Mouse (Mus musculus) limb, embryonic 13.5 days (tissue): Measurements from ENCODE around the gene Pitx2. TPM values are rescaled to one million over a fixed set of nuclear protein-coding genes. Genes with fewer than 3 reads are reported as not detected.

Experiments
- ATAC-seq: fragments of 200-750 bp; cut with Nextera tagmentation; 2 replicates; pipeline ENCODE4 v1.8.0; 2017; ENCODE audit warnings: low read depth, moderate number of reproducible peaks, moderate TSS enrichment; ENCODE audit not compliant: low FRiP score
- H3K27ac ChIP-seq: fragments of 300-500 bp; sonication (generic); 2 replicates; pipeline ENCODE4 v1.5.1; 2015; ENCODE audit warnings: inconsistent platforms, mild to moderate bottlenecking, moderate library complexity
- H3K27me3 ChIP-seq: fragments of 300-500 bp; sonication (generic); 2 replicates; pipeline ENCODE4 v1.6.1; 2015; ENCODE audit warnings: mild to moderate bottlenecking, inconsistent platforms
- H3K36me3 ChIP-seq: fragments of 300-500 bp; sonication (generic); 2 replicates; pipeline ENCODE4 v1.6.1; 2015; ENCODE audit warnings: inconsistent platforms, mild to moderate bottlenecking, moderate library complexity
- H3K4me1 ChIP-seq: fragments of 300-500 bp; sonication (generic); 2 replicates; pipeline ENCODE4 v1.6.1; 2015; ENCODE audit warnings: inconsistent platforms
- H3K4me2 ChIP-seq: fragments of 300-500 bp; sonication (generic); replicated peaks from 2 replicates; pipeline ENCODE4 v1.6.1; 2015; ENCODE audit warnings: inconsistent platforms, mild to moderate bottlenecking, moderate library complexity
- H3K4me3 ChIP-seq: fragments of 300-500 bp; sonication (generic); 2 replicates; pipeline ENCODE4 v1.5.1; 2015; ENCODE audit warnings: moderate library complexity, mild to moderate bottlenecking, inconsistent platforms
- H3K9ac ChIP-seq: fragments of 300-500 bp; sonication (generic); 2 replicates; pipeline ENCODE4 v1.6.1; 2015; ENCODE audit warnings: mild to moderate bottlenecking, inconsistent platforms
- H3K9me3 ChIP-seq: fragments of 300-500 bp; sonication (generic); 2 replicates; pipeline ENCODE4 v1.6.1; 2016; ENCODE audit warnings: inconsistent platforms
- WGBS: fragments of 180-500 bp; shearing (Covaris S2); methylation state at CpG from one replicate; pipeline ENCODE4 v1.1.7; 2015; 5-methylcytosine and 5-hydroxymethylcytosine counted together
- polyA plus RNA-seq: library from polyadenylated mRNA; unstranded; fragments of >200 nt; fragmentation: Nextera tagmentation; extraction: Ambion mirVana; gene quantifications from 2 replicates; pipeline ENCODE4 v1.2.1, GENCODE M21; 2015

The Pitx2 gene
- polyA plus RNA-seq = 21.2 and 26.3 TPM in 2 replicates

DNA sequence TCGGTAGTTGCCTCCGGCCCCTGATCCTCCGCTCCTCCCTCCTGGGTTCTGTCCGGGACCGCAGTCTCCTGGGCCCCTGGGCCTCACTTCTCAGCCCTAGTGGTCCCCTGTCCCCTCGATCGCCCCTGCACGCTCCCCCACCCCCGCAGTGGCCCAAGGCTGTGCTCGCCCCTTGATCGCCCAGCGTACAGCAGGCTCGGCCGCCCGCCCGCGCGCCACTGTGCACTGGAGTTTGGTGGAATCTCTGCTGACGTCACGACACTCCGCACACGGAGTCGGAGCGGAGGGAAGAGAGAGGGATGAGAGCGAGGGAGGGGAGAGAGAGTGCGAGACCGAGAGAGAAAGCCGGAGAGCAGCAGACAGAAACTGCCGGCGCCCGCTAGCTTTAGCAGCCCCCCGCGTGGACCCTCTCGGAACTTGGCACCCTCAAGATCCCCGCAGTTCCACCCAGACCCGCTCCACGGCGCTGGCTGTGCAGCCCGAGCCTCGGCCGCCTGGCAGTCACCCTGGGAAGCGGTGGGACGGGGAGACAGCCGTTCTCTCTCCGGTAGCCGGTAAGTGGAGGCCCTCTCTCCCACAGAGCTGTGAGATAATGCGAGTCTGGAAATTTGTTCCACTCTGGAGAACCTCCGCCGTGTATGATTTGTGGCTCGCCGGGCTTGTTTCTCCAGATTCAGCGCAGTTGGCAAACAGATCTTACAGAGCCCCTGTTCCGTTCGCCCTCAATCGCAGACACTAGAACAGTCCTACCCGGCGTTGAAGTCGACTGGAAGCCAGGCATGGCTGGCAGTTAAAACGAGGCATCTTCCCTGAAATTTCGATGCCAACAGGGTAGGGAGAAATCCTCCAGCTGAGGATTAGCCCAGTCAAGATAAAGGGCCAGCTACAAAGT lies at the start of gene Pitx2:
TSS of gene Pitx2 (plus strand) at position 270 of the 892 bp plus-strand sequence.
- Histone ChIP-seq H3K4me2 (peak within 1 kb of the TSS; percentile 71), H3K27me3 (peaks cover 93% of the 10 kb centered on the region), H3K27ac (peak within 1 kb of the TSS; percentile 15; the same call in 1 of the 2 replicates), H3K4me3 (peak within 1 kb of the TSS; percentile 44), H3K9me3 (no peaks in the 10 kb centered on the region), H3K4me1 (peaks cover 39% of the 10 kb centered on the region), H3K9ac (peak within 1 kb of the TSS; percentile 55; the same call in 1 of the 2 replicates), H3K36me3 (no peaks in the 10 kb centered on the region)
- WGBS = under 1% methylated on average over 60 of the region's 60 CpGs
- peak; percentile 77 for ATAC-seq

DNA sequence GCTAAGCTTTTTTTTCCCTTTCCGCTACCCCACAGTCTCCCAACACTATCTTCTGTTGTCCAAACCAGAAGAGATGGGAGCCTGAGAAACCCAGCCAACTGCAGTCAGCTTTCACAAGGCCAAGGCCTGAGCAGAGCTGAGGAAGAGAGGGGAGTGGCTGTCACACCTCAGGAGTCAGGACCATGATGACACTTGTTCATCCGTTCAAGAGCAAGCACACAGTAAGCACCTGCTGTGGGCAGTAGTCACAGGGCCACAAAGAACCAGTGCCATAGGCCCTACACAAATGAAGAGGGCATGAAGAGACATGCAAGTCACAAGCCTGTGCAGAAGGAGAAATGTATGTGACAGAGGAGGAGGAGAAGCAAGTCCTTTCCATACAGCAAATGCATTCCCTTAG lies 49.7 kb upstream of the Pitx2 start:
- H3K4me2 ChIP-seq = no peak overlapping the region
- no peak overlapping the region for H3K27ac ChIP-seq
- H3K4me1 ChIP-seq = peaks cover 6% of the 10 kb centered on the region; the same call in 1 of the 2 replicates
- 0 out of 2 replicates have a peak, but pooled peaks cover 6% of the 10 kb centered on the region for H3K27me3 ChIP-seq
- ATAC-seq = no peak
- no peaks in the 10 kb centered on the region for H3K9me3 ChIP-seq
- no peaks in the 10 kb centered on the region for H3K36me3 ChIP-seq
- WGBS = 83% methylated on average over 2 of the region's 2 CpGs
- H3K4me3 ChIP-seq = no peak overlapping the region
- no peak overlapping the region for H3K9ac ChIP-seq

DNA sequence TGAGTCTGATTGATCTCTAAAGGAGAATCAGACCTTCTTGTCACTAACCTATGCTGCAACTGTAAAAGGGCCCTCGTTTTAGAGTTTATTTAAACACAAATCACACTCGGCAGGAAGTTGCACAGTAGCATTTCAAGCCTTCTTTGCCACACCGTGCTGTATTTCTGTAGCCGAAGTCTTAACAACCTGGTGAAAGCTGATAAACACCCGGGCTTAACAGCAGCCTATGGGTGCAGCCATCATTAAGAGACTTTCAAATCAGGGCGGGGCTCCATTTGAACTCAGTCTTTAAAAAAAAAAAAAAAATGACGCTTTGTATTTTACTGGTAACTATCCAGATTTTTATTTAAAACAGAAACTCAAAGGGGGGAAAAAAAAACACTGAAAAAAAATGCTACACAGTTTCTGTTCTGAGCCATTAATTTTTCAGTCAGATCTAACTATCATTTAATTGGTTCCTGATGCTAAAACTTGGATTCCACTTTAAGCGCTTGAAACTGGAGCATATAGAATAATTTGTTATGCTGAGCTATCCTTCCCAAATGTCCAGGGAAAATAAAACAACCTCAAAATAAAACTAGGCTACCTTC lies 48.5 kb upstream of the Pitx2 start:
- Histone ChIP-seq H3K9ac (no peak overlapping the region), H3K36me3 (no peaks in the 10 kb centered on the region), H3K4me3 (no peak overlapping the region), H3K4me1 (peaks cover 6% of the 10 kb centered on the region; the same call in 1 of the 2 replicates), H3K27me3 (0 out of 2 replicates have a peak, but pooled peaks cover 9% of the 10 kb centered on the region), H3K27ac (no peak overlapping the region), H3K9me3 (no peaks in the 10 kb centered on the region), H3K4me2 (peak overlapping the region; percentile 22; the same call in 1 of the 2 replicates)
- WGBS = 15% methylated on average over 8 of the region's 8 CpGs
- no peak for ATAC-seq

DNA sequence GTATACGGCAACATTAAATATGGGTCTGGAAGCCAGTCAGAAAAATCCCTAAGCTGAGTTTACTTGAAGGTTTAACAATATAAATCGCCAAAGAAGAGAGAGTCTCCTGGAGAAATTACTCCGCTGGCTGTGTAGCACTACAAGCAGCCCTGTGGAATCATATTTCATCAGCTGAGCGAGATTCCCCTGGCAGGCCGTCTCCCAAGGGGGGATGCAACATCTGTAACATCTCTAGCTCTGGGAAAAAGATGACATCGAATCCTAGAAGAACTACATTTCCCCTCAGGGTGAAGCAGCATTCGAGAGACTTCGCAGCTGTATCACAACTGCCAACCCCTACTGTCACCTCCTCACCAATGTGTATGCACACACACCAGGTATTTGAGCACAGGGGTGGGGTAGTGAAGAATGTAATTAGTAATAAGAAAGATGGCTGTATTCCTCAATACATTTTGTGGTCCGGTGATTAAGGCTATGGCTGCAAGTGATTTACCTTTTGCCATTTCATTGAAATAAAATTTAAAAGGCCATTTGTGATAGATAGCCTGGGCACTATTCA lies 40.8 kb upstream of the Pitx2 start:
- no peak for ATAC-seq
- Histone ChIP-seq H3K27me3 (peaks cover 6% of the 10 kb centered on the region), H3K27ac (no peak overlapping the region), H3K36me3 (no peaks in the 10 kb centered on the region), H3K4me2 (no peak overlapping the region), H3K4me3 (no peak overlapping the region), H3K9me3 (no peaks in the 10 kb centered on the region), H3K9ac (no peak overlapping the region), H3K4me1 (peaks cover 7% of the 10 kb centered on the region; the same call in 1 of the 2 replicates)
- WGBS = 30% methylated on average over 9 of the region's 9 CpGs

DNA sequence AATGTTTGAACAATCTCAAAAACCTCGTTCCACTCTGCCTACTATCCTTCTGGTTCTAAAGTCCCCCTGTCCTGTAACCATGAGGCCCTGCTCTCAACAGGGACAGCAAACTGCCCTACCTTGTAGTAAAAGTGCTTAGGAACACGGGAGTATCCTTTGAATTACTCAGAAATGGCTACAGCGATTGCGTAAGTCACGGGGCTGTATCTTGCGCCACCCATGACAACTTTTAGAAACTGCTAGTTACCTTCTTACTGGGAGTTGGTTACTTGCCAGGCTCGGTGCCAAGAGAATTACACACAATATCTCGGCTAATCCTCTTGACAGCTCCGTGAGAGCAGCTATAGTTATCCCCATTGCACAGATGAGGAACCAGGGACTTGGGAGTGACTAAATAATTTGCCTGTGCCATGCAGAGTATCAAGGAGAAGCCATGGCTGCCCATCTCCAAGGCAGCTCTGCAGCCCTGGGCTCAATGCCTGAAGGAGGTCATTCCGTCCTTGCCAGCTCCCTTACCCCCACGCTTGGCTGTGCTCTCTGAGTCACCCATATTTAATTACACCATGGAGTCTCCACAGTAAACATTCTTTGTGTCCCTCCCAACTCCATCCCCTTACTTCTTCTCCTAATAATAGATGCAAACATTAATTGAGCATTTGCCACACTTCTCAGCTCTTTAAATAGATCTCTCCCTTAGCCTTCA lies 38.2 kb upstream of the Pitx2 start:
- H3K4me2 ChIP-seq = no peak overlapping the region
- ATAC-seq = no peak

DNA sequence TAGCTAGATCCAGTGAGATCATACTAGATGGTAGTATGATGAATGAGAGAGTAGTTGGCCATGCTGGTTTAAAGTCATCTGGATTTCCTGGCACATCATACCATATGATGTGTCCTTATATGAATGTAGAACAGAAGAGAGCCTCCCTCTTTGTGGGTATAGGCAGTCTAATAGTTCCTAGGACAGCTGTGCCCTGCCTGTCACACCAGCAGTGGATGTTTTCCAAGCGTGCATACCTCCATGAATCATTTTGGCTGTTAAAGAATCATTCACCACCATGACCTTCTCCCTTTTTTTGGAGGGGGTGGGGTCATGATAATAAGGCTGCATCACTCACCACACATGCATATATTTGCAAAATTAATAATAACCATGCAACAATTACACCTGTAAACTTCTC lies 35.4 kb upstream of the Pitx2 start:
- no peak overlapping the region for H3K4me3 ChIP-seq
- H3K4me1 ChIP-seq = peaks cover 11% of the 10 kb centered on the region; the same call in 1 of the 2 replicates
- no peaks in the 10 kb centered on the region for H3K9me3 ChIP-seq
- no peak overlapping the region for H3K9ac ChIP-seq
- 64% methylated on average over 1 of the region's 1 CpGs for WGBS
- no peak overlapping the region for H3K27ac ChIP-seq
- no peak overlapping the region for H3K4me2 ChIP-seq
- H3K27me3 ChIP-seq = no peaks in the 10 kb centered on the region
- no peak for ATAC-seq
- no peaks in the 10 kb centered on the region for H3K36me3 ChIP-seq

More for the DNA sequence above, 38.2 kb upstream of the Pitx2 start:
- Histone ChIP-seq H3K9me3 (no peaks in the 10 kb centered on the region), H3K4me1 (peaks cover 15% of the 10 kb centered on the region), H3K27me3 (peaks cover 3% of the 10 kb centered on the region), H3K4me3 (no peak overlapping the region), H3K27ac (no peak overlapping the region), H3K36me3 (no peaks in the 10 kb centered on the region), H3K9ac (no peak overlapping the region)
- 79% methylated on average over 11 of the region's 11 CpGs for WGBS

DNA sequence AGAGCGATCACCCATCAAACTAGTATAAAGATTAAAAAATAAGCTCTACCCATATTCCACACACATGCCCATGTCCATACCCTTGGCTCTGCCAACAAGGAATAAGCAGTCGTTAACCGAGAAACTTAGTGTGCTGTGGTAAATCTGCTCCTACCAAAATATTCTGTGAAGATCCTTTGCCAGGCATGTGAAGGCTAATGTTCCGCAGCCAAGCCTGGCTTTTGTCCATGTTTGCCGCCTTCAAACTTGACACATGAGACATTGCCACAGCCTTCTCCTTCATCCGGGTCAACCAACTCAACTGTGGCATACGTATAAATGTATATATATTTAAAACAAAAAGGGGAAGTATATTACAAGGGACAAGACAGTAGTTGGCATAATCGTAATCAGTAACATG lies 34.0 kb upstream of the Pitx2 start:
- H3K9ac ChIP-seq = no peak overlapping the region

DNA sequence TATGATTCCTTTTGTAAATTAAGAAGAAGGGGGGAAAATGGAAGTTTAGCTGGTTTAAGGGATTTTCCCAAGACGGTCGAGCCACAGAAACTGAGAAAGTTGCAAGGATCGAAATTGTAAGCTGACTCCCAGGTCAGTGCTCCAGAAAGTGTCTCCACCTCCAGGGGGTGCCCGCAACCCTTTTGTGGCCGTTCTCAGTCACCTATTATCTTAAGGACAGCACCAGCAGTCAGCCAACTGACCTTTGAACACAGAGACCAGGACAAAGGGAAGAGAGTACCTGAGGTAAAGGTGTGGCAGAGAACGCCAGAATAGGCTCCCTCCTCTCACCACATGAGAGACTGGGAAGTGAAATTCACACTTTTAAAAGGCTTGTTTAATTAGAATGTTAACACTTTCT lies 33.0 kb upstream of the Pitx2 start:
- 4% methylated on average over 6 of the region's 6 CpGs for WGBS

More for the DNA sequence above, 34.0 kb upstream of the Pitx2 start:
- Histone ChIP-seq H3K27ac (no peak overlapping the region), H3K4me1 (peaks cover 11% of the 10 kb centered on the region; the same call in 1 of the 2 replicates), H3K27me3 (no peaks in the 10 kb centered on the region), H3K9me3 (no peaks in the 10 kb centered on the region), H3K4me2 (no peak overlapping the region), H3K4me3 (no peak overlapping the region), H3K36me3 (no peaks in the 10 kb centered on the region)
- no peak for ATAC-seq
- 85% methylated on average over 8 of the region's 8 CpGs for WGBS

DNA sequence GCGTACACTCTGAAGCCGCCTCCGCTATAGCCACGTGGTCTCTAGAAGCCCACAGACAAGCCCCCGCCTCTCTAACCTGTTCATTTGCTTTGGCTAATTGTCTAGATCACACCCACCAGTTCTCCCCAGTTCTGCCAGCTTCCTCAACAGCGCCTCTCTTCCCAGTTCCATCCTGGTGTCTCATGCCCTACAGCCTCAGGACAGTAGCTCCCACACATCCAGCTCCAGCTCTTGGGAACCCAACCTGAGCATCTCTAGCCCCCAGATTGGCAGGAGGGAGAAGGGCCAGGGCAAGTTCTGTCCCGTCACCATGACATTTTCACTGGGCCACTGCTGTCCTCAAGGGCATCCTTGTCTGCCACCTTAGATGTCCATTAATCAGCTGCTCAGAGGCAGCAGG lies 29.3 kb upstream of the Pitx2 start:
- Histone ChIP-seq H3K36me3 (no peaks in the 10 kb centered on the region), H3K27me3 (no peaks in the 10 kb centered on the region), H3K4me1 (peaks cover 7% of the 10 kb centered on the region; the same call in 1 of the 2 replicates), H3K9me3 (no peaks in the 10 kb centered on the region), H3K4me3 (no peak overlapping the region), H3K27ac (no peak overlapping the region), H3K4me2 (no peak overlapping the region), H3K9ac (no peak overlapping the region)
- WGBS = 79% methylated on average over 7 of the region's 7 CpGs
- ATAC-seq = no peak

More for the DNA sequence above, 33.0 kb upstream of the Pitx2 start:
- Histone ChIP-seq H3K9ac (no peak overlapping the region; the same call in 1 of the 2 replicates), H3K27me3 (no peaks in the 10 kb centered on the region), H3K4me2 (peak overlapping the region; percentile 7; the same call in 1 of the 2 replicates), H3K4me3 (no peak overlapping the region), H3K27ac (no peak overlapping the region), H3K36me3 (no peaks in the 10 kb centered on the region), H3K4me1 (peaks cover 11% of the 10 kb centered on the region; the same call in 1 of the 2 replicates), H3K9me3 (no peaks in the 10 kb centered on the region)
- ATAC-seq = no peak

DNA sequence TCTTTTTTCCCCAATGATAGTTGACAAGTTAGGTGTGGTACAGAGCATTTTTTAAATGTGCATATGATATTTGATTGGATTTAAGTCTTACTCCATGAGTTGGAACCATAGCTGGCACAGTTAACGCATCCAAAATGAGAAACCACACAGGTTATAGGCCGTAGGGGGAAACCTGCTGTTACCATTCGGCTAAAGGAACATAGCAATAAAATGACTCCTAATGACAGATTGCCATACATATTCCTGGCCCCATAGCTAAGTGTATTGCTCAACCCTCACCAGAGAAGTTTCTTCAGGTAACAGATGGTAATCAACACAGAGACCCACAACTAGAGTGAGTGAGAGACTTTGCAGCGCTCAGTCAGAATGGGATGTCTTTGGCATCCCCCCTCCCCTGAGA lies 27.9 kb upstream of the Pitx2 start:
- H3K4me2 ChIP-seq = no peak overlapping the region
- ATAC-seq = no peak
- H3K4me1 ChIP-seq = no peaks in the 10 kb centered on the region
- no peak overlapping the region for H3K4me3 ChIP-seq
- 90% methylated on average over 4 of the region's 4 CpGs for WGBS
- H3K36me3 ChIP-seq = no peaks in the 10 kb centered on the region
- no peak overlapping the region for H3K27ac ChIP-seq
- H3K9ac ChIP-seq = no peak overlapping the region
- no peaks in the 10 kb centered on the region for H3K9me3 ChIP-seq
- no peaks in the 10 kb centered on the region for H3K27me3 ChIP-seq

DNA sequence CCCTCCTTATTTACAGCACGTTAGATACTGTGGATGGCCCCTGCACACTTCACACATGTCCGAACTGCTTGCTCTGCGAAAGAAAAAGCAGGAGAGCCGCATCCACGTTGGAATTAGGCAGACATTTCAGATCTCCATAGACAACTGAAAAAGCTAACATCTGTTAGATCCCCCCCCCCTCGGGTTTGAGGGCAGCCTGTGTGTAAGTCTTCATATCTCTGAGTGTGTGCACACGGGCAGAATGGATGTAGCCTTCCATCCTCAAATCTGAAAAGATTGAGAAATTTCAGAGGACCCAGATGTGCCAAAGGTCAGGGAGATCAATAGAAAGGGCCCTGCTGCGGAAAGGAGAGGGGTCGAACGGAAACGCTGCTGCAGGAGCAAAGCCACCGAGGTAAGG lies 5.2 kb upstream of the Pitx2 start:
- 7% methylated on average over 12 of the region's 12 CpGs for WGBS
- peaks cover 77% of the 10 kb centered on the region for H3K27me3 ChIP-seq

More for the DNA sequence above, 5.2 kb upstream of the Pitx2 start:
- Histone ChIP-seq H3K4me3 (no peak overlapping the region), H3K9me3 (no peaks in the 10 kb centered on the region), H3K4me1 (peaks cover 8% of the 10 kb centered on the region), H3K4me2 (no peak overlapping the region), H3K27ac (no peak overlapping the region), H3K36me3 (no peaks in the 10 kb centered on the region), H3K9ac (no peak overlapping the region)
- ATAC-seq = no peak
